Mouse (Mus musculus) liver, embryonic 13.5 days (tissue): ENCODE measurements around the gene Cers3. TPM values are rescaled to one million over a fixed set of nuclear protein-coding genes. Genes with fewer than 3 reads are reported as not detected.

Experiments used
- ATAC-seq: fragments of 200-750 bp; cut with Nextera tagmentation; 2 replicates; pipeline ENCODE4 v1.8.0; 2017; ENCODE audit warnings: low read depth, mild to moderate bottlenecking, moderate number of reproducible peaks, moderate library complexity
- DNase-seq: peaks from one replicate; pipeline ENCODE4 v3.0.0; 2022
- H3K27ac ChIP-seq: fragments of 300-500 bp; sonication (generic); 2 replicates; pipeline ENCODE4 v1.5.1; 2015; ENCODE audit warnings: moderate library complexity, mild to moderate bottlenecking, inconsistent platforms
- H3K27me3 ChIP-seq: fragments of 300-500 bp; sonication (generic); 2 replicates; pipeline ENCODE4 v1.6.1; 2015; ENCODE audit warnings: mild to moderate bottlenecking, inconsistent platforms
- H3K36me3 ChIP-seq: fragments of 300-500 bp; sonication (generic); 2 replicates; pipeline ENCODE4 v1.6.1; 2015; ENCODE audit warnings: mild to moderate bottlenecking, inconsistent platforms
- H3K4me1 ChIP-seq: fragments of 300-500 bp; sonication (generic); replicated peaks from 2 replicates; pipeline ENCODE4 v1.6.1; 2015; ENCODE audit warnings: inconsistent platforms
- H3K4me2 ChIP-seq: fragments of 300-500 bp; sonication (generic); 2 replicates; pipeline ENCODE4 v1.6.1; 2015; ENCODE audit warnings: inconsistent platforms, mild to moderate bottlenecking, moderate library complexity
- H3K4me3 ChIP-seq: fragments of 300-500 bp; sonication (generic); replicated peaks from 2 replicates; pipeline ENCODE4 v1.5.1; 2015; ENCODE audit warnings: mild to moderate bottlenecking, inconsistent platforms
- H3K9ac ChIP-seq: fragments of 300-500 bp; sonication (generic); 2 replicates; pipeline ENCODE4 v1.6.1; 2015; ENCODE audit warnings: mild to moderate bottlenecking, inconsistent platforms
- H3K9me3 ChIP-seq: fragments of 300-500 bp; sonication (generic); replicated peaks from 2 replicates; pipeline ENCODE4 v1.6.1; 2016; ENCODE audit warnings: inconsistent platforms
- WGBS: fragments of 180-500 bp; shearing (Covaris S2); methylation state at CpG from one replicate; pipeline ENCODE4 v1.1.7; 2015; ENCODE audit not compliant: insufficient replicate concordance; 5-methylcytosine and 5-hydroxymethylcytosine counted together
- polyA plus RNA-seq: library from polyadenylated mRNA; unstranded; fragments of >200 nt; fragmentation: Nextera tagmentation; extraction: Ambion mirVana; gene quantifications from 2 replicates; pipeline ENCODE4 v1.2.1, GENCODE M21; 2015

Cers3 gene
- 0.09 and 0.16 TPM in 2 replicates for polyA plus RNA-seq

DNA sequence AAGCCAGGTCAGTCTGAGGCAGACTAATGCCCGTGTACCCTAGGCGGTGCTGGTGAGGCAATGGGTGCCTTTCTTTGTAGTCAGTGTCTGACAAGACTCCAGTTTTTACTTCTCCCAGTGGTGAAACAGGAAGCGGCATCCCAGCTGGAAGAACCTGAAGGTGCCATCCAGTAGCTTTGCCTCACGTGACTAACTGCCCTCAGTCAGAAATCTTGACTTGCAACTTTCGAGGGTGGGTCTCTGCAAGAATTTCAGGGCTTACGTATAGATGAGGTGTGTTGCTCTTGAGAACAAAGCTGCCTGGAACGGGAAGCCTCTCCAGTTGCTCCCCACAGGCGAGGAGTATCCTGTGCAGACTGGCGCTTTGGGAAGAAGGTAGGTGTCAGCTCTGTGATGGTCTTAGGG, at the start of gene Cers3:
Gene Cers3 (plus strand): TSS at position 128 of the 405 bp plus-strand sequence.
- no peak within 1 kb of the TSS for H3K4me3 ChIP-seq
- 59% methylated on average over 9 of the region's 9 CpGs for WGBS
- H3K36me3 ChIP-seq = no peaks in the 10 kb centered on the region
- ATAC-seq = no peak
- H3K4me1 ChIP-seq = no peaks in the 10 kb centered on the region
- H3K27ac ChIP-seq = no peak within 1 kb of the TSS
- DNase-seq = no peak
- H3K9ac ChIP-seq = no peak within 1 kb of the TSS
- no peaks in the 10 kb centered on the region for H3K9me3 ChIP-seq
- no peaks in the 10 kb centered on the region for H3K27me3 ChIP-seq
- H3K4me2 ChIP-seq = no peak within 1 kb of the TSS

DNA sequence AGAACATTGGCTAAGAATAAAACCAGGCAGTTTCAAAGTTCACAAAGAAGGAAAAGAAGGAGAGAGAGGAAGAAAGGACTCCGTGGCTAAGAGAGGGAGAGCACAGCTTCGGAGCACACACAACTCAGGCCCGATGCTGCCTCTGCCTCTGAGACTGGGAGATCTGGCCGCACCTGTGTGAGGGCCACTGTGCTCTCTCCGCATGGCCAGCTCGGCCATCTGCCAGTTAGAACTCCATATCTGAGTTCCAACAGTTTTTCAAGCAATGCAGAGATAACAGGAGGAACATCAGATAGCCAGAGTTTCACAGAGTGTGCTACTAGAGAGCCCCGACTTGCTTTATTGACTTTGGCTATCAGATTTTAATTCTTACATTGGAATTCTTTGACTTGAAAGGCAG, 48.8 kb upstream of the Cers3 start:
- no peak overlapping the region for H3K9ac ChIP-seq
- H3K27ac ChIP-seq = no peak overlapping the region
- H3K27me3 ChIP-seq = no peaks in the 10 kb centered on the region
- whole genome bisulfite sequencing = 55% methylated on average over 7 of the region's 7 CpGs
- ATAC-seq = no peak
- no peak overlapping the region for H3K4me3 ChIP-seq
- H3K4me2 ChIP-seq = no peak overlapping the region
- H3K9me3 ChIP-seq = no peaks in the 10 kb centered on the region
- DNase-seq = no peak
- no peaks in the 10 kb centered on the region for H3K36me3 ChIP-seq
- H3K4me1 ChIP-seq = peaks cover 11% of the 10 kb centered on the region

DNA sequence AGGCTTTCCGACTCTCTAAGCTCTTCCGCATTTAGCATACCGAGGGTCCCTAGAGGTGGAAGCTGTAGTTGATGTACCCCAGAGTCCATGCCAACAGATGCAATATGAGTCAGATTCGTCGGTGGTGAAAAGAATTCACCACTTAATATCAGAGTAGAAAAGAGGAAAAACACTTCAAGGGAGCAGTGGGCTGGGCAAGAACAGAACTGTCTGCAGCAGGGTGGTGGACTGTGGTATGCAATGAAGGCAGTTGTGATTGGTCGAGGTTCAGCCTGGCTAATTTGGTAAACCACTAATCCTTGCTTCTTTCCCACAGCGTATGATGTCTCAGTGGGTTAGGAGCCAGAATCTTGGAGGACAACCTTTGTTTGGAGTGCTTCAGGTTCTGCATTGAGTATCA, 40.6 kb upstream of the Cers3 start:
- DNase-seq (no peak), ATAC-seq (no peak)
- Histone ChIP-seq H3K9ac (no peak overlapping the region), H3K4me2 (no peak overlapping the region), H3K27ac (no peak overlapping the region), H3K4me3 (no peak overlapping the region), H3K4me1 (0 out of 2 replicates have a peak, but pooled peaks cover 2% of the 10 kb centered on the region), H3K27me3 (no peaks in the 10 kb centered on the region), H3K36me3 (0 out of 2 replicates have a peak, but pooled peaks cover 2% of the 10 kb centered on the region), H3K9me3 (no peaks in the 10 kb centered on the region)
- WGBS = 81% methylated on average over 7 of the region's 7 CpGs

DNA sequence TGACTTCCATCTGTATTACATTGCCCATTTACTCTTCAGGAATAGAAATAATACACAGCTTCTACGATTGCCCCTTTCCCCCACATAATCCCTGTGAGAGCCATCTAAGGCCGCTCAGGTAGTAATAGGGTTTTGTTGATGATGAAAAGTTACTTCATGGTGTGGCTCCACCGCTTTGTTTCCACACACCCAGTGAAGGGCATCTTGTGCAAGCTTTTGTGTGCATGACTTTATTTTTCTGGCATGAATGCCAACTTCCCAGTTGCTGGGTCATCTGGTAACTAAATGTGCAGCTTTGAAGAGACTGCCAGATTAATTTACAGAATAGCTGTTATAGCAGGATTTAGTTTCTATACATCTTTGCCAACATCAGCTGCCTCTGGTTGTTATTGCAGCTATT, 38.7 kb upstream of the Cers3 start:
- WGBS = 72% methylated on average over 3 of the region's 3 CpGs
- no peak overlapping the region for H3K9ac ChIP-seq
- no peak for ATAC-seq
- H3K36me3 ChIP-seq = peaks cover 10% of the 10 kb centered on the region
- H3K9me3 ChIP-seq = no peaks in the 10 kb centered on the region
- H3K27me3 ChIP-seq = no peaks in the 10 kb centered on the region
- no peaks in the 10 kb centered on the region for H3K4me1 ChIP-seq
- no peak for DNase-seq
- H3K4me3 ChIP-seq = no peak overlapping the region
- H3K27ac ChIP-seq = no peak overlapping the region
- no peak overlapping the region for H3K4me2 ChIP-seq

DNA sequence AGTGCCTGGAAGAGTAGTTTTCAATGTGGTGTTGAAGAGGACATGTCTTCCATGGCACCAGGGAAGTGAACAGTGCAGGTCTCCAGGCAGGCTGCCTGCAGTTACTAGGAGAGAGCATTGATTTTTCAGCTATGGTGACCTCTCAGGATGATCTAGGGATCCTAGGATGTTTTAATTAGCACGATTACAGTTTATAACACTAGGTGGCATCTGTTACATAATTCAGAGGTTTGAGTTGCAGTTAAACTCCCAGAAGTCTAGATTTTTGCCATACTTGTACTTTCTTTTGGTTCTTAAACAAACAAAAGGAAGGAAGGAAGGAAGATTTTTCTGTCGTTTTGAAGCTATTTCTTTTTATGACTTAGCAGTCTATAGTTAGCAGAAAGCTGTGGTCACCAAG, 32.1 kb upstream of the Cers3 start:
- Histone ChIP-seq H3K4me2 (no peak overlapping the region), H3K36me3 (peaks cover 37% of the 10 kb centered on the region), H3K4me1 (no peaks in the 10 kb centered on the region), H3K27ac (no peak overlapping the region), H3K9me3 (no peaks in the 10 kb centered on the region), H3K27me3 (no peaks in the 10 kb centered on the region), H3K9ac (no peak overlapping the region), H3K4me3 (no peak overlapping the region)
- DNase-seq (no peak), ATAC-seq (no peak)
- WGBS = 42% methylated on average over 2 of the region's 2 CpGs

DNA sequence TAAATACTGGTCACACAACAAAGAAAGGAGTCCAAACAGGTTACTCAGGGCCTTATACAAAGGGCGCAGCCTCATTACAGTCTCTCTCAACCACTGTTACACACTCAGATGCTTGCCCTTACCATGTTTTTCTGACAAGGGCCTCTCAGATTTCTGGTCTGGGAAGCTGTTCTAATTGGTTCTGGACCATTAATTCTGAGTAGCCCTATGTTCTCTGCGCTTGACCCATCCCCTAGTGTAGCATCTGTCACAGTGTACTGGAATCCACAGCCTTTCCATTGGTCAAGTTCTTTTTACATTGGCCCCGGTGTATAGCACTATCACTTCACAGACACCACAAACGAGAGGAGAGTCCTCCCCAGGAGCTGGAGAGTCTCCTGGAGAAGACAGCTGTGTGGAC, 18.8 kb upstream of the Cers3 start:
- H3K4me1 ChIP-seq = peaks cover 7% of the 10 kb centered on the region; the same call in 1 of the 2 replicates
- no peak overlapping the region for H3K9ac ChIP-seq

DNA sequence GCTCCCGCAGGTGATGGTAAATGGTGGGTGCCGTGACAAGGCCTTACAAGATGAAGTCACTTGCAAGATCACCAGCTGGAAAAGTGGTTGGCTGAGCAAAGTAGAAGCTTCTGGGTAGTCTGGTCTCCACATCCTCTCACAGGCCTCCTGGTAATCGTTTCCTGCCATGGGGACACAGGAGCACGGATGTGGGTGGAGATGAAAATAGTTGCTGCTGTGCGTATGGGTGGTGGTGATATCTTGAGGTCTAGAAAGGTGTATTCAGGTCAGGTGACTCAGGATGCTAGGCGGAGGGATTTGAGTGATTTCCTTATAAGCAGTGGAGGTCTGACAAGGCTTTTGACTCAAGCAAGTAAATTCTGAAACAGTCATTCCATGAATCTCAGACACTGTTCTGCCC, 18.4 kb upstream of the Cers3 start:
- DNase-seq (no peak), ATAC-seq (no peak)
- peaks cover 7% of the 10 kb centered on the region; the same call in 1 of the 2 replicates for H3K4me1 ChIP-seq
- no peak overlapping the region for H3K4me2 ChIP-seq
- no peak overlapping the region for H3K27ac ChIP-seq
- H3K4me3 ChIP-seq = no peak overlapping the region
- no peaks in the 10 kb centered on the region for H3K27me3 ChIP-seq
- H3K9ac ChIP-seq = no peak overlapping the region
- H3K36me3 ChIP-seq = no peaks in the 10 kb centered on the region
- no peaks in the 10 kb centered on the region for H3K9me3 ChIP-seq
- 62% methylated on average over 6 of the region's 6 CpGs for WGBS

More for the DNA sequence above, 18.8 kb upstream of the Cers3 start:
- Histone ChIP-seq H3K27me3 (no peaks in the 10 kb centered on the region), H3K4me2 (no peak overlapping the region), H3K27ac (no peak overlapping the region), H3K36me3 (no peaks in the 10 kb centered on the region), H3K4me3 (no peak overlapping the region), H3K9me3 (no peaks in the 10 kb centered on the region)
- 66% methylated on average over 4 of the region's 4 CpGs for WGBS
- DNase-seq = no peak
- no peak for ATAC-seq

DNA sequence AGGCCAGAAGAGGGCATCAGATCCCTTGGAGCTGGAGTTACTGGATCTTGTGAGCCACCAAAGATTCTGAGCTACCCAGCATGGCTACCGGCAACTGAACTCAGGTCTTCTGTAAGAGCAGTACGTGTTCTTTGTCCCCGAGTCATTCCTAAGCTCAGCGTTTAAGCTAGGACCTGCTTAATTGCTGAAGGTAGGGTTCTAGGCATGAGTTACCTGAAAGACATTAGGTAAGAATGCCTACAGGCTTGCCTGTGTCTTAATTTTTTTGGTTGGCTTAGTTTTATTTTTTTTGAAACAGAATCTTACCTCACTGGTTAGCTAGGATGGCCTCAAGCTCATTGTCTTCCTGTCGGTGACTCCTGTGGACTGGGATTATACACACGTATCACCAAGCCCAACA, 15.2 kb upstream of the Cers3 start:
- DNase-seq = no peak
- Histone ChIP-seq H3K4me1 (peaks cover 7% of the 10 kb centered on the region; the same call in 1 of the 2 replicates), H3K27ac (no peak overlapping the region), H3K9me3 (no peaks in the 10 kb centered on the region), H3K36me3 (no peaks in the 10 kb centered on the region), H3K4me3 (no peak overlapping the region), H3K9ac (no peak overlapping the region), H3K27me3 (no peaks in the 10 kb centered on the region), H3K4me2 (no peak overlapping the region)
- 82% methylated on average over 6 of the region's 6 CpGs for WGBS
- no peak for ATAC-seq

DNA sequence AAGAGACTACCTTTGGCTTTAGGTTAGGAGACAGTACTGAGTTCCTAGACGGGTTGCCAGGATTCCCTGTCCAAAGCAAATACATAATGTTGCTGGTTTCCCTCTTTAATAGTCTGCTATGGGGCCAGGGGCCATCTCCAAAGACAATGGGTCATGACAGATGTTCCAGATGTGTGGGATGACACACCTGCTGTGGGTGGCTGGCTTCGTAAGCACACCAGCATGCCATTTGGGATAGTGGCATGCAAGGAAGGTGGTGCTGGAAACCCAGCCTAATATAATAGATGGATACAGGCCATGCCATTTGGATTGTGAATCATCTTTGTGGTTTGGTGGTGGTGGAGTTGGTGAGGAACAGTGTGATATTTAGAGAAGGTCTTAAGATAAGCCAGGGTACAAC, 14.1 kb upstream of the Cers3 start:
- H3K27ac ChIP-seq = no peak overlapping the region
- 58% methylated on average over 2 of the region's 2 CpGs for WGBS
- no peak overlapping the region for H3K4me2 ChIP-seq
- H3K9ac ChIP-seq = no peak overlapping the region
- H3K36me3 ChIP-seq = no peaks in the 10 kb centered on the region
- no peaks in the 10 kb centered on the region for H3K9me3 ChIP-seq
- H3K4me1 ChIP-seq = no peaks in the 10 kb centered on the region
- H3K27me3 ChIP-seq = no peaks in the 10 kb centered on the region
- DNase-seq (no peak), ATAC-seq (no peak)
- no peak overlapping the region for H3K4me3 ChIP-seq

DNA sequence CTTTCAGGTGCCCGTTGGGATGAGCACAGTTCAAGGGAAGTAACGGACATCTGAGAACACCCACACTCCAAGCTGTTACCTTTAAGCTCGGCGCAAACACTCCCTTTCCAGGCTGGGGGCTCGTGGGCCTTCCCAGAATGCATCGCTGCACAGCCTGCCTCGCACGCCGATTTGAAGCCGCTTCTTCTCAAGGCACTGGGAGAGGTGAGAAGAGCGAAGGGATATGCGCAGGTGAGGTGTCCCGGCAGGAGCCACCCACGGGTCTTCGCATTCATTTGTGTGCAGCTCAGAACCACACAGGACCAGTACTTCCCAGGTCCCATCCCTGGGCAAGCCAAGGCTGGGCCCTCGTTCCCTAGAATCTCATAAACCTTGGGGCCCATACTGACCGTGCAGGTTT, 9.9 kb upstream of the Cers3 start:
- Histone ChIP-seq H3K4me3 (no peak overlapping the region), H3K4me1 (no peaks in the 10 kb centered on the region), H3K36me3 (no peaks in the 10 kb centered on the region), H3K9ac (no peak overlapping the region), H3K4me2 (no peak overlapping the region), H3K27me3 (no peaks in the 10 kb centered on the region), H3K27ac (no peak overlapping the region), H3K9me3 (no peaks in the 10 kb centered on the region)
- ATAC-seq (no peak), DNase-seq (no peak)
- WGBS = 85% methylated on average over 17 of the region's 17 CpGs

DNA sequence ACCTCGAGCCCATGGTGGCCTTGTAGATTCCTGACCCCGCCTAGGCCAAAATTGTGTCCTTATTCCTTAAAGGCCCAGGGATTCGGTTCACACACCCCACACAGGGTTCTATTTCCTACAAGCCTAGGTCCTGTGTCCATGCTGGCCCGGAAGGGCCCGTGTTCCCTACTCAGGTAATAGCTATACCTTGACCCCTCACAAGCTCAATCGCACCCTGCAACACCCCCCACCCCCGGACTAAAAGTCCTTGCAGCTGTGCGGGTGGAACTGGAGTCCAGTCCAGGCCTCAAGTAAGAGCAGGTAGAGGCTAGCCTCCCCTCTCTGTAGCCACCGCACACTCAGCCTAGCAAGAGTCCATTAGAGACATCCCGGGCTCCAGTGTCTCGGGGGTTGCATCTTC, 9.4 kb upstream of the Cers3 start:
- ATAC-seq = no peak
- Histone ChIP-seq H3K4me2 (no peak overlapping the region), H3K27ac (no peak overlapping the region), H3K4me1 (no peaks in the 10 kb centered on the region), H3K27me3 (no peaks in the 10 kb centered on the region), H3K36me3 (no peaks in the 10 kb centered on the region), H3K9me3 (no peaks in the 10 kb centered on the region), H3K9ac (no peak overlapping the region), H3K4me3 (no peak overlapping the region)
- DNase-seq = no peak
- WGBS = 80% methylated on average over 11 of the region's 11 CpGs

DNA sequence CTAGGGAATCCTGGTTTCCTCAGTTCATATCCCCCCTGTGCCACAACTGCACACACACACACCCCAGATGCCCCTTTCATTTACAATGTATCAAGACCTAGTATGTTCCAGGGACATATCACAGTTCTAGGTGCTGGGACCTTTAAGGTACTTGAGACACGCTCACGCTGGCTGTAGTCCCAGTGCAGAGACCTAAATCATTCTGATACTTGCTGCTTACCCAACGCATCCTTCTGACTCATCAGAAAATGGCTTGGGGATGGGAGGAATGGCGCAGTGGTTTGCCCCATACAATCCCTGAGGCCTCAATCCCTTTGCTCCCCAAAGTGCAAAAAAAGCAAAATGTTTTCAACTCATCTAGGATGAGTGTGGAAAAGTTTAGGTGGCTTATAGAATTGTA, 8.8 kb upstream of the Cers3 start:
- no peaks in the 10 kb centered on the region for H3K36me3 ChIP-seq
- no peak overlapping the region for H3K27ac ChIP-seq
- H3K9me3 ChIP-seq = no peaks in the 10 kb centered on the region
- no peak overlapping the region for H3K4me2 ChIP-seq
- H3K4me1 ChIP-seq = no peaks in the 10 kb centered on the region
- no peak overlapping the region for H3K4me3 ChIP-seq
- DNase-seq = no peak
- no peak for ATAC-seq
- no peaks in the 10 kb centered on the region for H3K27me3 ChIP-seq
- no peak overlapping the region for H3K9ac ChIP-seq
- 77% methylated on average over 4 of the region's 4 CpGs for WGBS
